Mouse (Mus musculus) neural tube, embryonic 13.5 days (tissue): ENCODE measurements around the gene Krtap4-16. TPM values are rescaled to one million over a fixed set of nuclear protein-coding genes. Genes with fewer than 3 reads are reported as not detected.

Experiments
- polyA plus RNA-seq: library from polyadenylated mRNA; unstranded; fragments of >200 nt; fragmentation: Nextera tagmentation; extraction: Ambion mirVana; gene quantifications from 2 replicates; pipeline ENCODE4 v1.2.1, GENCODE M21; 2015

Gene Krtap4-16
- polyA plus RNA-seq, 1 experiment from 2014 or later: not detected

Other genes starting within 250 kb of the Krtap4-16 start
- gene Gm11938, start 248.3 kb downstream of the Krtap4-16 start, polyA plus RNA-seq: not detected in 2 replicates
- not detected in 2 replicates for gene Gm11937, start 241.4 kb downstream of the Krtap4-16 start, polyA plus RNA-seq
- not detected in 2 replicates for gene Krtap2-4, start 236.8 kb downstream of the Krtap4-16 start, polyA plus RNA-seq
- not detected in 2 replicates for gene Gm11562, start 231.2 kb downstream of the Krtap4-16 start, polyA plus RNA-seq
- not detected in 2 replicates for gene Krtap4-1, start 223.4 kb downstream of the Krtap4-16 start, polyA plus RNA-seq
- gene Krtap4-2, start 216.5 kb downstream of the Krtap4-16 start, polyA plus RNA-seq: not detected in 2 replicates
- gene Krtap4-7, start 207.5 kb downstream of the Krtap4-16 start, polyA plus RNA-seq: not detected in 2 replicates
- gene Gm11555, start 201.4 kb downstream of the Krtap4-16 start, polyA plus RNA-seq: not detected in 2 replicates
- not detected in 2 replicates for gene Gm11563, start 192.6 kb downstream of the Krtap4-16 start, polyA plus RNA-seq
- not detected in 2 replicates for gene Krtap4-6, start 185.6 kb downstream of the Krtap4-16 start, polyA plus RNA-seq
- not detected in 2 replicates for gene Gm14190, start 160.9 kb downstream of the Krtap4-16 start, polyA plus RNA-seq
- gene Gm14180, start 117.3 kb downstream of the Krtap4-16 start, polyA plus RNA-seq: not detected in 2 replicates
- gene Gm11595, start 78.7 kb downstream of the Krtap4-16 start, polyA plus RNA-seq: not detected in 2 replicates
- not detected in 2 replicates for gene Krtap4-8, start 70.9 kb downstream of the Krtap4-16 start, polyA plus RNA-seq
- gene Krtap4-9, start 66.4 kb downstream of the Krtap4-16 start, polyA plus RNA-seq: not detected in 2 replicates
- not detected in 2 replicates for gene Gm11596, start 58.1 kb downstream of the Krtap4-16 start, polyA plus RNA-seq
- not detected in 2 replicates for gene Gm11569, start 52.7 kb downstream of the Krtap4-16 start, polyA plus RNA-seq
- gene Gm11554, start 47.2 kb downstream of the Krtap4-16 start, polyA plus RNA-seq: not detected in 2 replicates
- gene Krtap4-13, start 41.7 kb downstream of the Krtap4-16 start, polyA plus RNA-seq: not detected in 2 replicates
- gene Gm11564, start 35.9 kb downstream of the Krtap4-16 start, polyA plus RNA-seq: not detected in 2 replicates
- gene 2300003K06Rik, start 13.5 kb downstream of the Krtap4-16 start, polyA plus RNA-seq: not detected in 2 replicates
- not detected in 2 replicates for gene Gm11568, start 6.3 kb upstream of the Krtap4-16 start, polyA plus RNA-seq
- not detected in 2 replicates for gene Gm11559, start 12.9 kb upstream of the Krtap4-16 start, polyA plus RNA-seq
- gene Krtap9-1, start 21.8 kb upstream of the Krtap4-16 start, polyA plus RNA-seq: not detected in 2 replicates
- not detected in 2 replicates for gene Gm11567, start 27.6 kb upstream of the Krtap4-16 start, polyA plus RNA-seq
- not detected in 2 replicates for gene Krtap31-1, start 56.3 kb upstream of the Krtap4-16 start, polyA plus RNA-seq
- gene Gm11565, start 63.1 kb upstream of the Krtap4-16 start, polyA plus RNA-seq: not detected in 2 replicates
- not detected in 2 replicates for gene Krtap31-2, start 84.7 kb upstream of the Krtap4-16 start, polyA plus RNA-seq
- not detected in 2 replicates for gene Krtap9-5, start 96.9 kb upstream of the Krtap4-16 start, polyA plus RNA-seq
- not detected in 2 replicates for gene Krtap29-1, start 127.4 kb upstream of the Krtap4-16 start, polyA plus RNA-seq
- gene Krtap16-1, start 135.0 kb upstream of the Krtap4-16 start, polyA plus RNA-seq: not detected in 2 replicates
- 0.55 TPM in 1 of 2 replicates, not detected in the other for gene Krtap17-1, start 142.4 kb upstream of the Krtap4-16 start, polyA plus RNA-seq
- gene Krt33a, start 164.6 kb upstream of the Krtap4-16 start, polyA plus RNA-seq: not detected in 2 replicates
- not detected in 2 replicates for gene Krt33b, start 178.3 kb upstream of the Krtap4-16 start, polyA plus RNA-seq
- not detected in 2 replicates for gene Krt34, start 189.9 kb upstream of the Krtap4-16 start, polyA plus RNA-seq
- gene Krt31, start 198.9 kb upstream of the Krtap4-16 start, polyA plus RNA-seq: not detected in 2 replicates
- not detected in 2 replicates for gene Krt32, start 236.6 kb upstream of the Krtap4-16 start, polyA plus RNA-seq
- not detected in 2 replicates for gene Krt35, start 244.6 kb upstream of the Krtap4-16 start, polyA plus RNA-seq